Mouse (Mus musculus) heart, embryonic 14.5 days (tissue): ENCODE results near the gene Klc1. TPM values are rescaled to one million over a fixed set of nuclear protein-coding genes. Genes with fewer than 3 reads are reported as not detected.

Experiments used
- ATAC-seq: fragments of 200-750 bp; cut with Nextera tagmentation; 2 replicates; pipeline ENCODE4 v1.8.0; 2017; ENCODE audit warnings: low read depth, moderate TSS enrichment; ENCODE audit not compliant: insufficient number of reproducible peaks, insufficient read depth, low FRiP score
- H3K27ac ChIP-seq, 2 experiments: fragments of 200-500 bp in 1 of 2; fragments of 300-500 bp in 1 of 2; sonication (generic) in 1 of 2; replicated peaks in 1 of 2; 2 replicates each; pipeline ENCODE4 v1.5.1; 2012 to 2014; ENCODE audit warnings: low read depth in 2 of 2, low read length in 2 of 2, control low read depth in 1 of 2, mild to moderate bottlenecking in 1 of 2, mixed read lengths in 1 of 2; ENCODE audit not compliant: control insufficient read depth in 1 of 2, insufficient read depth in 1 of 2
- H3K27me3 ChIP-seq: fragments of 300-500 bp; sonication (generic); 2 replicates; pipeline ENCODE4 v1.6.1; 2014; ENCODE audit warnings: mild to moderate bottlenecking, low read length, control low read depth; ENCODE audit not compliant: control insufficient read depth, insufficient read depth
- H3K36me3 ChIP-seq: fragments of 300-500 bp; sonication (generic); 2 replicates; pipeline ENCODE4 v1.6.1; 2014; ENCODE audit warnings: mild to moderate bottlenecking, control low read depth, low read length, mixed read lengths; ENCODE audit not compliant: control insufficient read depth, insufficient read depth
- H3K4me1 ChIP-seq, 2 experiments: fragments of 200-500 bp in 1 of 2; fragments of 300-500 bp in 1 of 2; sonication (generic) in 1 of 2; 2 replicates each; pipeline ENCODE4 v1.6.1; 2012 to 2014; ENCODE audit warnings: low read length in 2 of 2, control low read depth in 1 of 2, mixed read lengths in 1 of 2; ENCODE audit not compliant: control insufficient read depth in 2 of 2, insufficient read depth in 2 of 2
- H3K4me2 ChIP-seq: fragments of 300-500 bp; sonication (generic); 2 replicates; pipeline ENCODE4 v1.6.1; 2014; ENCODE audit warnings: mild to moderate bottlenecking, low read length
- H3K4me3 ChIP-seq, 2 experiments: fragments of 200-500 bp in 1 of 2; fragments of 300-500 bp in 1 of 2; sonication (generic) in 1 of 2; 2 replicates each; pipeline ENCODE4 v1.5.1; 2012 to 2014; ENCODE audit warnings: low read length in 2 of 2, mild to moderate bottlenecking in 2 of 2, control low read depth in 1 of 2, low read depth in 1 of 2, moderate library complexity in 1 of 2; ENCODE audit not compliant: control insufficient read depth in 1 of 2, insufficient read depth in 1 of 2
- H3K9ac ChIP-seq: fragments of 300-500 bp; sonication (generic); 2 replicates; pipeline ENCODE4 v1.6.1; 2014; ENCODE audit warnings: mild to moderate bottlenecking, low read length
- H3K9me3 ChIP-seq: fragments of 300-500 bp; sonication (generic); 2 replicates; pipeline ENCODE4 v1.6.1; 2016; ENCODE audit warnings: low read length, control low read depth; ENCODE audit not compliant: control insufficient read depth
- WGBS: fragments of 180-500 bp; shearing (Covaris S2); extraction: QIAGEN DNeasy Blood & Tissue Kit; methylation state at CpG from one replicate; pipeline ENCODE4 v1.1.7; 2014; 5-methylcytosine and 5-hydroxymethylcytosine counted together
- polyA plus RNA-seq: library from polyadenylated mRNA; unstranded; fragments of >200 nt; fragmentation: Nextera tagmentation; extraction: Ambion mirVana; gene quantifications from 2 replicates; pipeline ENCODE4 v1.2.1, GENCODE M21; 2014

The Klc1 gene
- polyA plus RNA-seq, 1 experiment from 2014 or later: 118 TPM

DNA sequence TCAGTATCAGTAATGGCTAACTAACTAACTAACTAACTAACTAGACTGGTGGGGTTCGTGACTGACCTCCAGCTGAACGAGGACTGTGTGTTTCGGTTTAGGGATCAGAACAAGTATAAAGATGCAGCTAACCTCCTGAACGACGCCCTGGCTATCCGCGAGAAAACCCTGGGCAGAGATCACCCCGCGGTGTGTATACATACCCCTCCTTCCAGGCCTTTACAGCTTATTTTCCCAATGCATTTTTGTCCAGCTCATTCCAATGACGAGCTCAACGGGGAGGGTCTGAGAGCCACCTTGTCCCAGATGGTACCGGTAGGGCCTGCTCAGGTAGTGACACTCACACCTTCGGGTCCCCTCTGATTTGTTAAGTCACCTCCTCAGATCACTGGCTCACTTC lies 19.3 kb downstream of the Klc1 start:
- Histone ChIP-seq H3K4me1 (no peaks in the 10 kb centered on the region; a peak in 1 of 4 replicates), H3K4me3 (no peak overlapping the region), H3K4me2 (no peak overlapping the region), H3K27ac (no peak overlapping the region), H3K36me3 (peaks cover 99% of the 10 kb centered on the region), H3K9ac (no peak overlapping the region), H3K9me3 (peaks cover 5% of the 10 kb centered on the region; the same call in 1 of the 2 replicates), H3K27me3 (no peaks in the 10 kb centered on the region)
- 96% methylated on average over 13 of the region's 13 CpGs for WGBS
- no peak for ATAC-seq

DNA sequence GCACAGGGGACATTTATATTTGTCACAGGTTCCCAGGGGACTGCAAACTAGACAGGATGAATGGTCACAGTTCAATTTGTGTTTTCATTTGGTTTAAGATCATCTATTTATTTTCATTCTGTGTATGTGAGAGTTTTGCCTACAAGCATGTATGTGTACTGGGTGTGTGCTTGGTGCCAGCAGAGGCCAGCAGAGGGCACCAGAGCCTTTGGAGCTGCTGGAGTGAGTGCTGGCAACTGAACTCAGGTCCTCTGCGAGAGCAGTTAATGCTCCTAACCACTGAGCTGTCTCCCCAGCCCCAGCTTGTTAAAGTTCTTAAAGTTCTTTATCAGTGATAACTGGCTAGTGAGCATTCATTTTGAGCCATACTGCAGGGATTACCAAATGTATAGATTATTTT lies 20.9 kb downstream of the Klc1 start:
- Histone ChIP-seq H3K4me3 (no peak overlapping the region), H3K9me3 (peaks cover 5% of the 10 kb centered on the region; the same call in 1 of the 2 replicates), H3K27ac (no peak overlapping the region), H3K27me3 (no peaks in the 10 kb centered on the region), H3K36me3 (peaks cover 97% of the 10 kb centered on the region), H3K4me2 (no peak overlapping the region), H3K9ac (no peak overlapping the region), H3K4me1 (no peaks in the 10 kb centered on the region; a peak in 1 of 4 replicates)
- WGBS: 88% methylated on average over 1 of the region's 1 CpGs
- ATAC-seq: no peak

DNA sequence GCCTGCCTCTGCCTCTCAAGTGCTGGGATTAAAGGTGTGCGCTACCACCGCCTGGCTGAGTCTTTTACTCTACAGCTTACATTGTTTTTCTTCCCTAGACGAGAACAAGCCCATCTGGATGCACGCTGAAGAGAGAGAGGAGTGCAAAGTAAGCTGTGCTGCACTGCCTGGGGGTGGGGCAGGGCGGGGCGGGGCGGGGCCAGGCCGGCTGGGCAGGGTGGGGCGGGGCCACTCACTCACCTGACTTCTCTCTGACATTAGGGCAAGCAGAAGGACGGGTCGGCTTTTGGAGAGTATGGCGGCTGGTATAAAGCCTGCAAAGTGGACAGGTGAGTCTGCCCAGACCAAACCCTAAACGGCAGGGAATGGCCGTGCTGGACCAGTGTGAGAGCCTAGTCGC lies 26.5 kb downstream of the Klc1 start:
- H3K9me3 ChIP-seq: no peaks in the 10 kb centered on the region
- ATAC-seq: no peak
- H3K4me1 ChIP-seq: no peaks in the 10 kb centered on the region
- no peak overlapping the region for H3K4me3 ChIP-seq
- H3K9ac ChIP-seq: no peak overlapping the region
- H3K4me2 ChIP-seq: no peak overlapping the region
- no peaks in the 10 kb centered on the region for H3K27me3 ChIP-seq
- H3K27ac ChIP-seq: no peak overlapping the region
- 76% methylated on average over 15 of the region's 15 CpGs for WGBS
- H3K36me3 ChIP-seq: peaks cover 92% of the 10 kb centered on the region

GRCm38 (mm10) chr12:111787015-111787414 lies 28.4 kb downstream of the Klc1 start:
- Histone ChIP-seq H3K4me1 (no peaks in the 10 kb centered on the region), H3K27ac (no peak overlapping the region), H3K4me3 (no peak overlapping the region), H3K9me3 (no peaks in the 10 kb centered on the region), H3K36me3 (peaks cover 92% of the 10 kb centered on the region), H3K27me3 (no peaks in the 10 kb centered on the region), H3K9ac (no peak overlapping the region), H3K4me2 (no peak overlapping the region)
- no peak for ATAC-seq
- 52% methylated on average over 6 of the region's 6 CpGs for WGBS

DNA sequence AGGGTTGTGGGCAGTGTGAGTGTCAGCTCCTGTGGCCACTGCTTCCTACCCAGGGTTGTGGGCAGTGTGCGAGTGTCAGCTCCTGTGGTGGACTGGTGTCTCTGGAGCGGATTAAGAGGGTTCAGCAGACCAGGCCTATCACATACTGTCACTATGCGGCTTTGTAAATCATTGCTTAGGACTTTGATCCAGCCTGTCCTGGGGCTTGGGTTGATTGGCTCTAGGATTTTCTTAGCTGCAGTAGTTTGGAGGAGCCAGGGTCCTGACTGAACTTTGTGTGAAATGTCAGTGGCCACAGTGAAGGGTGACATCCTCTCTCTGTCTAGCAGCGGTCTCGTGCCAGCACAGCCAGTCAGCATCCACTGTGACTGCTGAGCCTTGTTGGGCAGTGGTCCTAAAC lies 31.4 kb downstream of the Klc1 start:
- H3K4me1 ChIP-seq: no peaks in the 10 kb centered on the region
- no peak overlapping the region for H3K4me2 ChIP-seq
- peaks cover 100% of the 10 kb centered on the region for H3K36me3 ChIP-seq
- H3K27ac ChIP-seq: no peak overlapping the region
- no peaks in the 10 kb centered on the region for H3K9me3 ChIP-seq
- H3K4me3 ChIP-seq: no peak overlapping the region
- H3K9ac ChIP-seq: no peak overlapping the region
- 93% methylated on average over 5 of the region's 5 CpGs for WGBS
- H3K27me3 ChIP-seq: no peaks in the 10 kb centered on the region
- ATAC-seq: no peak

- Histone ChIP-seq H3K27me3 (no peaks in the 10 kb centered on the region), H3K9ac (no peak overlapping the region), H3K27ac (no peak overlapping the region), H3K9me3 (no peaks in the 10 kb centered on the region), H3K4me1 (no peaks in the 10 kb centered on the region), H3K36me3 (peaks cover 100% of the 10 kb centered on the region), H3K4me2 (no peak overlapping the region), H3K4me3 (no peak overlapping the region)
- WGBS: 88% methylated on average over 7 of the region's 7 CpGs
- ATAC-seq: no peak
These were observed 32.0 kb downstream of the Klc1 start for GRCm38 (mm10) chr12:111790631-111791030.

DNA sequence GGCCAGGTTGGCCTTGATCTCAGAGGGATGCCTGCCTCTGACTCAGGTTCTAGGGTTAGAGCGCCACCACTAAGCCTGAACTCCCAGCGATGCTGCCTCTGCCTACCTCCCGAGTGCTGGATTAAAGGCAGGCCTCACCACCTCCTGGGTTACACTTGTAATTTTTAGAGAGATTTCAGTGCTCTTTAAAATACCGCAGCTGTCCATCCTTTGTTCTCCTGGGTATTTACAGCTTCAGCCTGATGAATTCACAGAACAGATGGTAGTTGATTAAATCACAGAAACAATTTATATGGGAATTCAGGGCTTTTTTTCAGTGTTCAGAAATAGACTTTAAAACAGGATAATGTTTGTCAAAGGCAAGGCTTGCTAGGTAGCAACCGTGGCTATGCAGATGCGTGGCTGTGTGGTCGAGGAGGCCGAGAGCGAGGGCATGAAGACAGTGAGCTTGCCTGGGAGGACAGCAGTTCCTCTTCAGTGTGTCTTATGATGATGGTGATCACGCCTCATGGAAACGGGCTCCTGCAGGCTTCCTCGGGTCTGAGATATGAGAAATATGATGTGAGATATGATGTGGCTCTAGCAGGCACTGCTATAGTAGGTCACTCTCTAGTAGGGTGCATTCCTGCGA lies 32.9 kb downstream of the Klc1 start:
- ATAC-seq: no peak
- Histone ChIP-seq H3K36me3 (peaks cover 100% of the 10 kb centered on the region), H3K4me3 (no peak overlapping the region), H3K9ac (no peak overlapping the region), H3K4me1 (no peaks in the 10 kb centered on the region), H3K27me3 (no peaks in the 10 kb centered on the region), H3K27ac (no peak overlapping the region), H3K4me2 (no peak overlapping the region), H3K9me3 (no peaks in the 10 kb centered on the region)
- 91% methylated on average over 13 of the region's 13 CpGs for WGBS

- Histone ChIP-seq H3K4me3 (no peak overlapping the region), H3K27ac (0 out of 4 replicates have a peak overlapping the region, but pooled peaks of 1 of the 2 experiments have one; percentile 17), H3K4me2 (no peak overlapping the region), H3K9ac (no peak overlapping the region), H3K27me3 (no peaks in the 10 kb centered on the region), H3K9me3 (no peaks in the 10 kb centered on the region), H3K36me3 (peaks cover 100% of the 10 kb centered on the region), H3K4me1 (no peaks in the 10 kb centered on the region)
- no peak for ATAC-seq
- WGBS: 60% methylated on average over 22 of the region's 22 CpGs
These were observed 35.5 kb downstream of the Klc1 start for GRCm38 (mm10) chr12:111794102-111794501.
